Mouse (Mus musculus) forebrain, embryonic 12.5 days (tissue): Measurements from ENCODE around the gene Evc2. TPM values are rescaled to one million over a fixed set of nuclear protein-coding genes. Genes with fewer than 3 reads are reported as not detected.

Source experiments
- ATAC-seq: fragments of 200-750 bp; cut with Nextera tagmentation; 2 replicates; pipeline ENCODE4 v1.8.0; 2017; ENCODE audit warnings: moderate TSS enrichment; ENCODE audit not compliant: low FRiP score
- H3K27ac ChIP-seq: fragments of 300-500 bp; sonication (generic); 2 replicates; pipeline ENCODE4 v1.5.1; 2016; ENCODE audit warnings: mild to moderate bottlenecking
- H3K27me3 ChIP-seq: fragments of 300-500 bp; sonication (generic); 2 replicates; pipeline ENCODE4 v1.6.1; 2016; ENCODE audit warnings: mild to moderate bottlenecking
- H3K36me3 ChIP-seq: fragments of 300-500 bp; sonication (generic); replicated peaks from 2 replicates; pipeline ENCODE4 v1.6.1; 2016; ENCODE audit warnings: mild to moderate bottlenecking
- H3K4me1 ChIP-seq: fragments of 300-500 bp; sonication (generic); 2 replicates; pipeline ENCODE4 v1.6.1; 2016
- H3K4me2 ChIP-seq: fragments of 300-500 bp; sonication (generic); 2 replicates; pipeline ENCODE4 v1.6.1; 2016; ENCODE audit warnings: mild to moderate bottlenecking, moderate library complexity
- H3K4me3 ChIP-seq: fragments of 300-500 bp; sonication (generic); replicated peaks from 2 replicates; pipeline ENCODE4 v1.5.1; 2016; ENCODE audit warnings: mild to moderate bottlenecking
- H3K9ac ChIP-seq: fragments of 300-500 bp; sonication (generic); 2 replicates; pipeline ENCODE4 v1.6.1; 2016; ENCODE audit warnings: mild to moderate bottlenecking
- H3K9me3 ChIP-seq: fragments of 300-500 bp; sonication (generic); 2 replicates; pipeline ENCODE4 v1.6.1; 2016
- whole genome bisulfite sequencing: fragments of 180-500 bp; shearing (Covaris S2); methylation state at CpG from one replicate; pipeline ENCODE4 v1.1.7; 2016; 5-methylcytosine and 5-hydroxymethylcytosine counted together
- polyA plus RNA-seq: library from polyadenylated mRNA; unstranded; fragments of >200 nt; fragmentation: Nextera tagmentation; extraction: Ambion mirVana; gene quantifications from 2 replicates; pipeline ENCODE4 v1.2.1, GENCODE M21; 2016

Evc2 gene
- polyA plus RNA-seq = 14.1 and 15.4 TPM in 2 replicates

GRCm38 (mm10) chr5:37338288-37338687, at the start of gene Evc2:
TSS of gene Evc2 (plus strand) at chr5:37338499.
- Histone ChIP-seq H3K36me3 (0 out of 2 replicates have a peak, but pooled peaks cover 4% of the 10 kb centered on the region), H3K9me3 (no peaks in the 10 kb centered on the region), H3K27me3 (peaks cover 13% of the 10 kb centered on the region), H3K4me1 (peaks cover 48% of the 10 kb centered on the region), H3K27ac (peak within 1 kb of the TSS; percentile 21; the same call in 1 of the 2 replicates), H3K4me2 (peak within 1 kb of the TSS; percentile 87), H3K4me3 (peak within 1 kb of the TSS; percentile 51), H3K9ac (peak within 1 kb of the TSS; percentile 59)
- WGBS = under 1% methylated on average over 27 of the region's 27 CpGs
- peak; percentile 83 for ATAC-seq

DNA sequence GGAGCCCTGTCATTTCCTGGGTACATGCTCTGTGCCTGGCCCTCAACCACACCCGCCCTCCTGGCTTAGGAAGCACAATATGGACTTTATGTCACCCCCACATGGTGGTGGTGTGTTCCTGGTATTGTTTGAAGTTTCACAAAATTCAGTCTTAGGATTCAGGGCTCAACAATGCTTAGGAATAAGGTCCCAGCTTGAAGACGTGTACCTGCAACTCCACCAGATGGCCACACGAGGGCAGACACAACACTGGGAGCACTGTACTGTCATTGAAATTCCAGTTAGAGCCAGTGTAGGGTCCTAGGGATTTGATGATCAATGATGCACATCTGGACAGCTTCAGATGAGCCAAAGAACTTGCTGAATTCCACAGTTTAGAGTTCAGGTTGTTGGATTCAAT, 49.1 kb upstream of the Evc2 start:
- 24% methylated on average over 3 of the region's 3 CpGs for WGBS
- H3K27me3 ChIP-seq = no peaks in the 10 kb centered on the region
- no peak overlapping the region for H3K4me2 ChIP-seq
- no peak overlapping the region for H3K27ac ChIP-seq
- peaks cover 75% of the 10 kb centered on the region for H3K36me3 ChIP-seq
- H3K9me3 ChIP-seq = no peaks in the 10 kb centered on the region
- H3K4me1 ChIP-seq = no peaks in the 10 kb centered on the region
- H3K9ac ChIP-seq = no peak overlapping the region
- peak; percentile 27; the same call in 1 of the 2 replicates for ATAC-seq
- no peak overlapping the region for H3K4me3 ChIP-seq

GRCm38 (mm10) chr5:37290983-37291382, 47.3 kb upstream of the Evc2 start:
- Histone ChIP-seq H3K4me3 (no peak overlapping the region), H3K27ac (no peak overlapping the region), H3K9me3 (no peaks in the 10 kb centered on the region), H3K9ac (no peak overlapping the region), H3K4me1 (no peaks in the 10 kb centered on the region), H3K4me2 (no peak overlapping the region), H3K36me3 (peaks cover 62% of the 10 kb centered on the region), H3K27me3 (no peaks in the 10 kb centered on the region)
- no peak for ATAC-seq
- 72% methylated on average over 9 of the region's 9 CpGs for WGBS

- no peak for ATAC-seq
- Histone ChIP-seq H3K4me3 (no peak overlapping the region), H3K4me2 (no peak overlapping the region), H3K9ac (no peak overlapping the region), H3K27me3 (no peaks in the 10 kb centered on the region), H3K9me3 (no peaks in the 10 kb centered on the region), H3K36me3 (peaks cover 31% of the 10 kb centered on the region), H3K27ac (no peak overlapping the region), H3K4me1 (no peaks in the 10 kb centered on the region)
- 84% methylated on average over 10 of the region's 10 CpGs for WGBS
These were observed 41.6 kb upstream of the Evc2 start for GRCm38 (mm10) chr5:37296717-37297116.

GRCm38 (mm10) chr5:37298370-37298769, 39.9 kb upstream of the Evc2 start:
- H3K27me3 ChIP-seq = no peaks in the 10 kb centered on the region
- no peaks in the 10 kb centered on the region for H3K9me3 ChIP-seq
- H3K36me3 ChIP-seq = peaks cover 26% of the 10 kb centered on the region
- H3K4me3 ChIP-seq = no peak overlapping the region
- no peak overlapping the region for H3K9ac ChIP-seq
- H3K4me2 ChIP-seq = no peak overlapping the region
- H3K4me1 ChIP-seq = no peaks in the 10 kb centered on the region
- no peak overlapping the region for H3K27ac ChIP-seq
- ATAC-seq = peak; percentile 41; the same call in 1 of the 2 replicates
- WGBS = 25% methylated on average over 7 of the region's 7 CpGs

GRCm38 (mm10) chr5:37310026-37310425, 28.3 kb upstream of the Evc2 start:
- 95% methylated on average over 9 of the region's 9 CpGs for WGBS
- Histone ChIP-seq H3K4me2 (no peak overlapping the region), H3K36me3 (peaks cover 72% of the 10 kb centered on the region), H3K9me3 (peaks cover under 1% of the 10 kb centered on the region; the same call in 1 of the 2 replicates), H3K9ac (no peak overlapping the region), H3K27ac (no peak overlapping the region), H3K27me3 (no peaks in the 10 kb centered on the region), H3K4me3 (no peak overlapping the region), H3K4me1 (no peaks in the 10 kb centered on the region)
- ATAC-seq = no peak

GRCm38 (mm10) chr5:37312980-37313722, 25.1 kb upstream of the Evc2 start:
- Histone ChIP-seq H3K27ac (no peak overlapping the region), H3K4me2 (no peak overlapping the region), H3K4me3 (no peak overlapping the region), H3K9ac (no peak overlapping the region), H3K27me3 (no peaks in the 10 kb centered on the region), H3K9me3 (peaks cover 13% of the 10 kb centered on the region; the same call in 1 of the 2 replicates), H3K36me3 (peaks cover 77% of the 10 kb centered on the region), H3K4me1 (no peaks in the 10 kb centered on the region)
- WGBS = 93% methylated on average over 12 of the region's 12 CpGs
- no peak for ATAC-seq

DNA sequence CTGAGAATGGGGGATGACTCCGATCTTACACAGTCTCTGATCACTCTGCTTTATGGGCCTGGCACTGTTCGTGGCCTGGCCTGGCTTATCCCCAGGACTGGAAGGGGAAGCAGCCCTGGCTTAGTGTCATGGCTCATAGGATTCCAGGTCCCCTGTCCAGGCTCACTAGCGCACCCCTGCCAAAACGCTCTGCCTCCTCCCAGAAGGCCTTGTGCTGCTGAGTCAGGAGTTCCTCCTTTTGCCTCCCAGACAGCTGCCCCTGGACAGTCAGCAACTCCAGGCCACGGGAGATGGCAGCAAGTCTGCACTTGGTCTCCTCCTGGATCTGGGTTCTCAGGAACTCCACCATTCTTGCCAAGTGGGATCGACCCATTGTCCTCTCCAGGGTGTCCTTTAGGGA, 19.6 kb upstream of the Evc2 start:
- no peak overlapping the region for H3K4me3 ChIP-seq
- WGBS = 92% methylated on average over 6 of the region's 6 CpGs
- H3K4me1 ChIP-seq = no peaks in the 10 kb centered on the region
- H3K27me3 ChIP-seq = no peaks in the 10 kb centered on the region
- H3K9me3 ChIP-seq = peaks cover 13% of the 10 kb centered on the region; the same call in 1 of the 2 replicates
- no peak overlapping the region for H3K27ac ChIP-seq
- H3K36me3 ChIP-seq = peaks cover 89% of the 10 kb centered on the region
- no peak overlapping the region for H3K9ac ChIP-seq
- H3K4me2 ChIP-seq = no peak overlapping the region
- ATAC-seq = no peak

- 84% methylated on average over 3 of the region's 3 CpGs for WGBS
- H3K9me3 ChIP-seq = peaks cover 11% of the 10 kb centered on the region; the same call in 1 of the 2 replicates
- no peaks in the 10 kb centered on the region for H3K27me3 ChIP-seq
- no peak overlapping the region for H3K4me3 ChIP-seq
- H3K9ac ChIP-seq = no peak overlapping the region
- peaks cover 83% of the 10 kb centered on the region for H3K36me3 ChIP-seq
- no peaks in the 10 kb centered on the region for H3K4me1 ChIP-seq
- H3K4me2 ChIP-seq = no peak overlapping the region
- no peak overlapping the region for H3K27ac ChIP-seq
- no peak for ATAC-seq
These were observed 18.1 kb upstream of the Evc2 start for GRCm38 (mm10) chr5:37320174-37320573.

GRCm38 (mm10) chr5:37320761-37321160, 17.5 kb upstream of the Evc2 start:
- Histone ChIP-seq H3K27ac (no peak overlapping the region), H3K36me3 (peaks cover 83% of the 10 kb centered on the region), H3K4me1 (no peaks in the 10 kb centered on the region), H3K4me2 (no peak overlapping the region), H3K4me3 (no peak overlapping the region), H3K27me3 (no peaks in the 10 kb centered on the region), H3K9ac (no peak overlapping the region), H3K9me3 (peaks cover 5% of the 10 kb centered on the region; the same call in 1 of the 2 replicates)
- WGBS = 93% methylated on average over 4 of the region's 4 CpGs
- no peak for ATAC-seq

- Histone ChIP-seq H3K4me1 (no peaks in the 10 kb centered on the region), H3K36me3 (peaks cover 76% of the 10 kb centered on the region), H3K9me3 (no peaks in the 10 kb centered on the region), H3K27ac (no peak overlapping the region), H3K4me2 (no peak overlapping the region), H3K27me3 (no peaks in the 10 kb centered on the region), H3K9ac (no peak overlapping the region), H3K4me3 (no peak overlapping the region)
- 89% methylated on average over 6 of the region's 6 CpGs for WGBS
- no peak for ATAC-seq
These were observed 11.6 kb upstream of the Evc2 start for GRCm38 (mm10) chr5:37326675-37327074.

DNA sequence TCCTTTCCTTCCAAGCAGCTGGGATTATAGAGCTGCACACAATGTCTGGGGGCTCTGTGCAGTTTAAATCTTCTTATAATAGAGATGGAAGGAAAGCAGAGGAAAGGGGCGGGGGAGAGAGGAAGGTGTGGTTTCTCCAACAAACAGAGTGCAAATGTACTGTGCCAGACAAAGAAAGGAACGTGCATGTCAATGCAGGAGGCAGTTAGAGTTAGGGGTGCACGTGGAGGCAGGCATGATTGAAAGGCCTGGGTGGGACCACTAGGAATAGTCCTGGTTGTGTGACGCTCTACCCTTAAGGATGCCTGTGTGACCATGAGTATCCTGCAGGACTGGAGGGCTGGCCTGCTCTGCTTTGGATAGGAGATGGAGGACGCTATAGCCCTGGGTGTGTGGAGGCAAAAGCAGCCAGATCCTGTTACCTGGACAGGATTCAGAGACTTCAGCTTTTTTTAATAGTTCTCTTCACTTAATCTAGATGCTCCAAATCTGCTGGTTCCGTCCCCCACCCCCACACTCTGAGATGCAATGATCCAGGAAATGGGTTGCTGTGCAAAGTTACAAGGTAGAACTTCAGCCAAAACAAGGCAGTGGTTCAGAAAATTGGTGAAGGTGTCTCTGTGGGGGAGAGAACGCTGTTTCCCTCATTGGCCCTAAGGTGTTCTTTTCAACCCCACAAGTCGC, 7.7 kb upstream of the Evc2 start:
- 84% methylated on average over 8 of the region's 8 CpGs for WGBS
- Histone ChIP-seq H3K9ac (no peak overlapping the region), H3K27ac (no peak overlapping the region), H3K4me3 (no peak overlapping the region), H3K9me3 (no peaks in the 10 kb centered on the region), H3K4me2 (no peak overlapping the region), H3K36me3 (peaks cover 53% of the 10 kb centered on the region), H3K27me3 (0 out of 2 replicates have a peak, but pooled peaks cover 1% of the 10 kb centered on the region), H3K4me1 (peaks cover 10% of the 10 kb centered on the region)
- no peak for ATAC-seq
